Mouse (Mus musculus) ES-Bruce4 (cell line): Measurements from ENCODE around the gene Neurl1a. TPM values are rescaled to one million over a fixed set of nuclear protein-coding genes. Genes with fewer than 3 reads are reported as not detected.

ENCODE experiments used
- H3K27ac ChIP-seq: 2 replicates; pipeline ENCODE4 v1.5.1; 2012; ENCODE audit warnings: low read length, inconsistent platforms; ENCODE audit not compliant: insufficient read depth
- H3K27me3 ChIP-seq: 2 replicates; pipeline ENCODE4 v1.6.1; 2012; ENCODE audit warnings: mild to moderate bottlenecking, low read length, inconsistent platforms; ENCODE audit not compliant: control insufficient read depth, poor library complexity, insufficient read depth, severe bottlenecking
- H3K36me3 ChIP-seq: 2 replicates; pipeline ENCODE4 v1.6.1; 2012; ENCODE audit warnings: inconsistent platforms, mild to moderate bottlenecking, low read length, moderate library complexity; ENCODE audit not compliant: control insufficient read depth, poor library complexity, insufficient read depth, severe bottlenecking
- H3K4me1 ChIP-seq: one replicate; pipeline ENCODE4 v1.8.1; 2011; ENCODE audit warnings: low read length; ENCODE audit not compliant: control insufficient read depth, insufficient read depth
- H3K4me3 ChIP-seq: 2 replicates; pipeline ENCODE4 v1.5.1; 2011; ENCODE audit warnings: low read depth, mild to moderate bottlenecking, low read length
- H3K9ac ChIP-seq: 2 replicates; pipeline ENCODE4 v1.6.1; 2012; ENCODE audit warnings: low read depth, mild to moderate bottlenecking, inconsistent platforms; ENCODE audit not compliant: poor library complexity, severe bottlenecking
- H3K9me3 ChIP-seq: replicated peaks from 2 replicates; pipeline ENCODE4 v1.6.1; 2012; ENCODE audit warnings: mild to moderate bottlenecking, low read length, inconsistent platforms; ENCODE audit not compliant: control insufficient read depth, poor library complexity, insufficient read depth, severe bottlenecking
- CTCF ChIP-seq: IDR thresholded peaks from one replicate; pipeline ENCODE4 v1.8.1; 2011; ENCODE audit warnings: low read depth, low read length
- EP300 ChIP-seq: IDR thresholded peaks from 2 replicates; pipeline ENCODE4 v1.6.1; 2011; ENCODE audit warnings: low read depth, low read length; ENCODE audit not compliant: insufficient read depth
- POLR2A ChIP-seq: IDR thresholded peaks from one replicate; pipeline ENCODE4 v1.8.1; 2011; ENCODE audit warnings: low read length; ENCODE audit not compliant: insufficient read depth
- polyA plus RNA-seq: library from polyadenylated mRNA; stranded (reverse); fragments of >200 nt; gene quantifications from 2 replicates; pipeline ENCODE4 v1.2.4, GENCODE M21; 2011; ENCODE audit warnings: low read depth; ENCODE audit not compliant: missing spikeins, insufficient read depth, insufficient read length

Gene Neurl1a
- polyA plus RNA-seq, 1 experiment = 8.1 TPM

DNA sequence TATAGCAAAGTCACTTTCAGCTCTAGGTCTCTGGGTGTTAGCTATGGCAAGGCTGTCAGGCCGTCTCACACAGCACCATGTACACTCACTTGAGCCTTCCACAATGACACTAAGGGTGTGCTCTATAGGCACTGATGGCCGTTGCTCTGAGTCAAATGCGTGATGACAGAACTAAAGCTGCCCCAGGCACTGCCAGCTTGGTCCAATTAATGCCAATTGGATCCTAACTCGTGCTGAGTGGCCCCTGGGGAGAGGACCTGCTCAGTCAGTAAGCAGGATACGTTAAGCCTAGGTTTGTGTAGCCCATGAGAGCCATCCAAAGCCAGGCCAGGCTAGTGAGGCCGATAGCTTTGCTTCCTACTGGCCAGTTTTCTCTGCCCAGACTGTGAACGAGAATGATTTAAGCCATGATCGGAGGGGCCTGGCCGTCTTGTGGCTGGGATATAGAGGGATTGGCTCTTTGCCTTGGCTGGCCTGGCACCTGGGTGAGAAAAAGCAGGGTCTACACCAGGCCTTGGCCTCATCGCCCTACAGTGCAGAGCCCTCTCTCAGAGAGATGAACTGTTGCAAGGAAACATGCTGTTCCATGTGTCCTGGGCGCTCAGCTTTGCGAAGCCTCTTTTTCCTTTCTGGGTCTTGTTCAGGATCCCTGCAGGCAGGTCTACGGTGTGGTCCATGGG, 20.2 kb downstream of the Neurl1a start:
- no peaks in the 10 kb centered on the region for H3K27me3 ChIP-seq
- no peak for TF ChIP-seq CTCF
- no peak for TF ChIP-seq POLR2A
- H3K4me1 ChIP-seq = peaks cover 2% of the 10 kb centered on the region
- no peak overlapping the region for H3K4me3 ChIP-seq
- no peak overlapping the region for H3K27ac ChIP-seq
- H3K36me3 ChIP-seq = no peaks in the 10 kb centered on the region
- no peaks in the 10 kb centered on the region for H3K9me3 ChIP-seq
- H3K9ac ChIP-seq = no peak overlapping the region

DNA sequence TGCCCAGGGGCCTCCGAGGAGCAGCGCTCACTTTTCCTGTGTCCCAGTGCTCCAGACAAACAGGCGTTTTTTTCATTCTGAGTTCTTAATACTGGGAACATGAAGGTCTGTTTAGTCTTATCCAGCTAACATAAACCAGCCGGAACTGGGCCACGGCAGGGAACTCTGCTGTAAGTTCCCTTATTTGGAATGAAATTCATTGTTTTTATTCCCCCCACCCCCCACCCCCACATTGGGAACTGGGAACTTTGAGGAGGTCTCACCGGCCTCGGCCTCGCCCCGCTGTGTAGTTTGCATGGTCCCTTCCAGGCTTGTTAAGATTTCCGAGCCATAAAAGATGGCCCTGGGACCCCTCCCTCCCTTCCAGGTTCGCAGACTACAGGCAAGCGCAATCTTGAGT, 23.4 kb downstream of the Neurl1a start:
- no peaks in the 10 kb centered on the region for H3K9me3 ChIP-seq
- TF ChIP-seq POLR2A = no peak
- no peak for TF ChIP-seq EP300
- no peak for TF ChIP-seq CTCF
- H3K27ac ChIP-seq = no peak overlapping the region
- no peaks in the 10 kb centered on the region for H3K36me3 ChIP-seq
- H3K4me1 ChIP-seq = peaks cover 2% of the 10 kb centered on the region
- H3K4me3 ChIP-seq = peak overlapping the region; percentile 23; the same call in 1 of the 2 replicates
- 0 out of 2 replicates have a peak overlapping the region, but pooled peaks have one; percentile 24 for H3K9ac ChIP-seq
- no peaks in the 10 kb centered on the region for H3K27me3 ChIP-seq

GRCm38 (mm10) chr19:47202429-47202828, 23.8 kb downstream of the Neurl1a start:
- H3K9ac ChIP-seq = no peak overlapping the region
- peak overlapping the region; percentile 23; the same call in 1 of the 2 replicates for H3K4me3 ChIP-seq
- peaks cover 2% of the 10 kb centered on the region for H3K4me1 ChIP-seq
- no peak for TF ChIP-seq CTCF
- no peak for TF ChIP-seq POLR2A
- TF ChIP-seq EP300 = no peak
- no peaks in the 10 kb centered on the region for H3K36me3 ChIP-seq
- H3K27me3 ChIP-seq = no peaks in the 10 kb centered on the region
- no peak overlapping the region for H3K27ac ChIP-seq
- H3K9me3 ChIP-seq = no peaks in the 10 kb centered on the region

- no peak overlapping the region for H3K4me3 ChIP-seq
- H3K9ac ChIP-seq = no peak overlapping the region
- TF ChIP-seq CTCF = no peak
- TF ChIP-seq EP300 = no peak
- H3K4me1 ChIP-seq = peaks cover 2% of the 10 kb centered on the region
- H3K9me3 ChIP-seq = no peaks in the 10 kb centered on the region
- no peaks in the 10 kb centered on the region for H3K36me3 ChIP-seq
- H3K27me3 ChIP-seq = no peaks in the 10 kb centered on the region
- H3K27ac ChIP-seq = no peak overlapping the region
Measured at GRCm38 (mm10) chr19:47203042-47203441, 24.4 kb downstream of the Neurl1a start.

- TF ChIP-seq POLR2A (no peak), EP300 (no peak), CTCF (no peak)
- no peak overlapping the region for H3K4me3 ChIP-seq
- no peak overlapping the region for H3K27ac ChIP-seq
- H3K4me1 ChIP-seq = peaks cover 2% of the 10 kb centered on the region
- H3K27me3 ChIP-seq = no peaks in the 10 kb centered on the region
- no peaks in the 10 kb centered on the region for H3K9me3 ChIP-seq
- H3K9ac ChIP-seq = no peak overlapping the region
- H3K36me3 ChIP-seq = no peaks in the 10 kb centered on the region
Measured at GRCm38 (mm10) chr19:47204653-47205052, 26.0 kb downstream of the Neurl1a start.

- no peaks in the 10 kb centered on the region for H3K36me3 ChIP-seq
- H3K27me3 ChIP-seq = no peaks in the 10 kb centered on the region
- no peak for TF ChIP-seq CTCF
- no peak for TF ChIP-seq POLR2A
- TF ChIP-seq EP300 = no peak
- no peaks in the 10 kb centered on the region for H3K9me3 ChIP-seq
- no peak overlapping the region for H3K9ac ChIP-seq
- no peak overlapping the region for H3K27ac ChIP-seq
- no peak overlapping the region for H3K4me3 ChIP-seq
- H3K4me1 ChIP-seq = peaks cover 2% of the 10 kb centered on the region
Measured at GRCm38 (mm10) chr19:47206126-47206525, 27.5 kb downstream of the Neurl1a start.
